Mouse (Mus musculus) forebrain, postnatal 0 days (tissue): ENCODE results near the gene Akap7. TPM values are rescaled to one million over a fixed set of nuclear protein-coding genes. Genes with fewer than 3 reads are reported as not detected.

Experiments used
- ATAC-seq: fragments of 200-750 bp; cut with Nextera tagmentation; 2 replicates; pipeline ENCODE4 v1.8.0; 2017; ENCODE audit warnings: mild to moderate bottlenecking, moderate library complexity
- DNase-seq: peaks from one replicate; pipeline ENCODE4 v3.0.0-alpha.2; 2015
- H3K27ac ChIP-seq: fragments of 300-500 bp; sonication (generic); 2 replicates; pipeline ENCODE4 v1.5.1; 2014; ENCODE audit warnings: low read depth, mild to moderate bottlenecking, antibody characterized with exemption, low read length, moderate library complexity, mixed read lengths
- H3K27me3 ChIP-seq: fragments of 300-500 bp; sonication (generic); 2 replicates; pipeline ENCODE4 v1.6.1; 2014; ENCODE audit warnings: mild to moderate bottlenecking, low read length, mixed read lengths; ENCODE audit not compliant: insufficient read depth
- H3K36me3 ChIP-seq: fragments of 300-500 bp; sonication (generic); 2 replicates; pipeline ENCODE4 v1.6.1; 2014; ENCODE audit warnings: mild to moderate bottlenecking, moderate library complexity; ENCODE audit not compliant: insufficient read depth
- H3K4me1 ChIP-seq: fragments of 300-500 bp; sonication (generic); 2 replicates; pipeline ENCODE4 v1.6.1; 2014; ENCODE audit warnings: antibody characterized with exemption; ENCODE audit not compliant: insufficient read depth
- H3K4me2 ChIP-seq: fragments of 300-500 bp; sonication (generic); 2 replicates; pipeline ENCODE4 v1.6.1; 2014; ENCODE audit warnings: low read depth, mild to moderate bottlenecking, moderate library complexity
- H3K4me3 ChIP-seq: fragments of 300-500 bp; sonication (generic); 2 replicates; pipeline ENCODE4 v1.5.1; 2014; ENCODE audit warnings: low read depth, low read length, mixed read lengths
- H3K9ac ChIP-seq: fragments of 300-500 bp; sonication (generic); 2 replicates; pipeline ENCODE4 v1.6.1; 2014; ENCODE audit warnings: mild to moderate bottlenecking
- H3K9me3 ChIP-seq: fragments of 300-500 bp; sonication (generic); 2 replicates; pipeline ENCODE4 v1.6.1; 2016; ENCODE audit warnings: low read length
- CTCF ChIP-seq: sonication (generic); IDR thresholded peaks from 2 replicates; pipeline ENCODE4 v1.5.1; 2016; ENCODE audit warnings: antibody characterized with exemption, control low read depth, low read depth
- WGBS: fragments of 180-500 bp; shearing (Covaris S2); extraction: QIAGEN DNeasy Blood & Tissue Kit; methylation state at CpG from one replicate; pipeline ENCODE4 v1.1.7; 2014; 5-methylcytosine and 5-hydroxymethylcytosine counted together
- polyA plus RNA-seq: library from polyadenylated mRNA; unstranded; fragments of >200 nt; fragmentation: Nextera tagmentation; extraction: Ambion mirVana; gene quantifications from 2 replicates; pipeline ENCODE4 v1.2.1, GENCODE M21; 2015
- total RNA-seq: library from RNA; depleted of rRNA; stranded (reverse); fragments of >200 nt; gene quantifications from 2 replicates; pipeline ENCODE4 v1.2.3, GENCODE M21; 2014

Gene Akap7
- total and polyA plus RNA-seq, 2 experiments from 2014 or later, result 64.2 to 106 TPM

DNA sequence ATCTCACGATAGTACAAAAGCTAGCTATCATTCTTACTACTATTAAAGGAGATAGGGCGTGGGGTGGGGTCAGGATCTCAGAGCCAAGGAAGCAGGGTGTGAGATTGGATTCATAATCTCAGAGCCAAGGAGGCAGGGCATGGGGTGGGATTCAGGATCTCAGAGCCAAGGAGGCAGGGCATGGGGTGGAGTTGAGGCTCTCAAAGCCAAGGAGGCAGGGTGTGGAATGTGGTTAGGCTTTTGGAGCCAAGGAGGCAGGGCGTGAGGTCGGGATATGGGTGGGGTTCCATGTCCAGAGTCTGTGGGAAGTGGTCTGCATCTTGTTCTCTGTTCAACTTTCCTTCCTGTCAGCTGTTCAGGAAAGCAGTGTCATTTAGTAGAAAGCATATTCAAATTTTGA, 16.6 kb downstream of the Akap7 start:
- no peak for ATAC-seq
- 87% methylated on average over 4 of the region's 4 CpGs for WGBS
- TF ChIP-seq CTCF, result no peak

DNA sequence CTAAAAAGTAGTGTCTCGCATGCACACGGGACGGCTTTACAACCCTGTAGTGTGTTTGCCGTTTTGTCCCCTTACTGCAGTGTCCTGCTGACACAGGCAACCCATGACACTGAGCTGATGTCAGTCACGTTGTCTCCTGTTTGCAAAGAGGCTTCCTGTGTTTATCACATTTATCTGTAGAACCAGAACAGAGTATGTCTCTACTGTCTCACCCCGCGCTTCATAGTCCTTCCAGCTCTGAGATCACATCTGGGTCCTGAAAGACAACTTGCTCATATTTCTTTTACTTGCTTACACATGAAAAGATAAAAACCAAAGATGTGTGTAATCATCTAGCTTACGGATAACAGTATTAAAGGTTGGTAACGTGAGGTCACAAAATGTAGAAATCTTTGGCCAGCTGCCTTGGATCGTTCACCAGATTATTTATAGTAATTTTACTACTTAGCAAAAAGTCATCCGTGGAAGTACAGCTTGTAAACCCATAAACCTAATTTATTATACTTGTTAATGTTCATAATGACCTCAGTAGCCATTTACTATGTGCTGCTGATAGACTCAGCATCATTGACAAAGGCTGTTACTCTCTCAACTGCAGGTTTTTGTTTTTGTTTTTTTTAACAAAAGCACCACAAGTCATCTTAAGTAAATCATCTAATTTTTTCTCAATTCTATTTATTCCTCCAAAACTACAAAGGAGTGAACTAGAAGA, 22.4 kb downstream of the Akap7 start:
- H3K4me3 ChIP-seq, result no peak overlapping the region
- H3K4me2 ChIP-seq, result no peak overlapping the region
- ATAC-seq, result no peak
- no peak for TF ChIP-seq CTCF
- H3K9ac ChIP-seq, result no peak overlapping the region
- no peak overlapping the region for H3K27ac ChIP-seq
- H3K27me3 ChIP-seq, result no peaks in the 10 kb centered on the region
- no peak for DNase-seq
- no peaks in the 10 kb centered on the region for H3K36me3 ChIP-seq
- WGBS, result 82% methylated on average over 11 of the region's 11 CpGs
- no peaks in the 10 kb centered on the region for H3K9me3 ChIP-seq
- no peaks in the 10 kb centered on the region for H3K4me1 ChIP-seq

More for the DNA sequence above, 16.6 kb downstream of the Akap7 start:
- H3K9ac ChIP-seq, result no peak overlapping the region
- H3K9me3 ChIP-seq, result no peaks in the 10 kb centered on the region
- H3K4me3 ChIP-seq, result no peak overlapping the region
- H3K4me1 ChIP-seq, result no peaks in the 10 kb centered on the region
- no peak overlapping the region for H3K4me2 ChIP-seq
- H3K27me3 ChIP-seq, result no peaks in the 10 kb centered on the region
- no peaks in the 10 kb centered on the region for H3K36me3 ChIP-seq
- H3K27ac ChIP-seq, result no peak overlapping the region
- no peak for DNase-seq

DNA sequence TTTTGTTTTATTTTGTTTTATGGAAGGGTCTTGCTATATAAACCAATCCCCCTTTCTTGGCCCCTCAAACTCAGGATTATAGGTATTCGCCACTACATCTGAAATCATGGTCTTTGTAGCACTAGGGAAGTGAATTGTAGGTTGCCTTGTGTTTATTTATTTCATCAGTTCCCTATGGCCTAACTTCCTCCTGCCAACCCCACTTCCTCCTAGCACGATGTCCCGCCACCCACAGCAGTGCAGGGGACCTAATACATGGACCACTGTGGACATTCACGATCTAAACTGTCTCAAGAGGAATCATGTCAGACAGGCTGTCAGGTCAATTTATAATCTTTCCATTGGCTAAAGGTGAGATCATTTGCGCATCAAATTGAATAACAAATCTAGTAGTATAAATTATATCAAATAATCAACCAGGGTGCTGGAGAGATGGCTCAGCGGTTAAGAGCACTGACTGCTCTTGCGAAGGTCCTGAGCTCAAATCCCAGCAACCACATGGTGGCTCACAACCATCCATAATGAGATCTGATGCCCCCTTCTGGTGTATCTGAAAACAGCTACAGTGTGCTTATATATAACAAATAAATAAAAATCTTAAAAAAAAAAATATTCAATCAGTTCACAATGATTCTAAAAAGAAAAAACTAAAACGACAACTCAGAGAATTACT, 23.1 kb downstream of the Akap7 start:
- Histone ChIP-seq H3K9me3 (no peaks in the 10 kb centered on the region), H3K4me2 (no peak overlapping the region), H3K4me3 (no peak overlapping the region), H3K36me3 (no peaks in the 10 kb centered on the region), H3K27ac (no peak overlapping the region), H3K27me3 (no peaks in the 10 kb centered on the region), H3K4me1 (no peaks in the 10 kb centered on the region), H3K9ac (no peak overlapping the region)
- WGBS, result 93% methylated on average over 8 of the region's 8 CpGs
- DNase-seq (no peak), ATAC-seq (no peak)
- no peak for TF ChIP-seq CTCF

DNA sequence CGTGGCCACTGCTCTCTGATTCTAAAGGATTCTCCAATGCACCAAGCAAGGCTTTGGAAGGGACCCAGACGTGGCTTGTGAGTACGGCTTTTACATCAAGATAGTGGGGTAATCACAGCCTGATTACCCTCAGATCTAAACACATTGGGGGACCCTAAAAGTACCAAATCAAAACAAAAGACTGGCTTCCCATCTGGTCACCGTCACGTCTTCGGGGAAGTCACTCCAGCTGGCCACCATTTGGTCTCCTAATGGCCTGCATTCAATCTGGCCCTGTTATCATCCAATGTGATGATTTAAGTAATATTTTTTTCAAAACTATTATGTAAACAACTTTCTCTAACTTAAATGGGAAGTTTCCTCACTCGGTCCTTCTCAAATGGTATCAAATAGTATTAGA, 24.3 kb downstream of the Akap7 start:
- TF ChIP-seq CTCF, result no peak
- H3K9me3 ChIP-seq, result no peaks in the 10 kb centered on the region
- no peaks in the 10 kb centered on the region for H3K36me3 ChIP-seq
- DNase-seq (no peak), ATAC-seq (no peak)
- H3K4me3 ChIP-seq, result no peak overlapping the region
- H3K4me2 ChIP-seq, result no peak overlapping the region
- H3K27me3 ChIP-seq, result no peaks in the 10 kb centered on the region
- H3K27ac ChIP-seq, result no peak overlapping the region
- H3K4me1 ChIP-seq, result no peaks in the 10 kb centered on the region
- H3K9ac ChIP-seq, result no peak overlapping the region
- 68% methylated on average over 7 of the region's 7 CpGs for WGBS

GRCm38 (mm10) chr10:25280141-25280540, 27.5 kb downstream of the Akap7 start:
- DNase-seq (no peak), ATAC-seq (no peak)
- 41% methylated on average over 5 of the region's 5 CpGs for WGBS
- H3K27me3 ChIP-seq, result no peaks in the 10 kb centered on the region
- no peak overlapping the region for H3K27ac ChIP-seq
- no peaks in the 10 kb centered on the region for H3K9me3 ChIP-seq
- H3K4me2 ChIP-seq, result no peak overlapping the region
- no peaks in the 10 kb centered on the region for H3K36me3 ChIP-seq
- TF ChIP-seq CTCF, result no peak
- no peak overlapping the region for H3K9ac ChIP-seq
- no peak overlapping the region for H3K4me3 ChIP-seq
- H3K4me1 ChIP-seq, result no peaks in the 10 kb centered on the region

DNA sequence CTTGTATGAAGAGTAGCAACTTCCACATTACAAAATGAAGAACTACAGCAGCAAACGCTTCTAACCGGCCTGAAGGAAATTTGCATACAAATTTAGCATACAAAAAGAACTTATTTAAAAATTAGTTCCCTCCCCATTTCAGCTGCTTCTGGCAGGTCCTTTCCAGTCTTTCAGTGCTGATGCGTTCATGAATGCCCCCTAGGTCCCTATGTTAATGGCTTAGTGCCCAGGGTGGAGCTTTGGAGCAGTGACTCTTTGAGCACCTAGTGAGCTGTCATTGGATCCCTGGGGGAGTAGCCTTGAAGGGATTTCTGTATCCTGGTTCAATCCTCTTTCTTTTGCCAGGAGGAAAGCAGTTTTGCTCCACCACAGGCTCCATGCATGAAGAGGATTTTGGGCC, 28.3 kb downstream of the Akap7 start:
- ATAC-seq (no peak), DNase-seq (no peak)
- Histone ChIP-seq H3K27me3 (no peaks in the 10 kb centered on the region), H3K27ac (no peak overlapping the region), H3K9me3 (no peaks in the 10 kb centered on the region), H3K36me3 (no peaks in the 10 kb centered on the region), H3K4me3 (no peak overlapping the region), H3K9ac (no peak overlapping the region), H3K4me1 (no peaks in the 10 kb centered on the region), H3K4me2 (no peak overlapping the region)
- WGBS, result 22% methylated on average over 3 of the region's 3 CpGs
- TF ChIP-seq CTCF, result no peak

- Histone ChIP-seq H3K36me3 (no peaks in the 10 kb centered on the region), H3K9me3 (no peaks in the 10 kb centered on the region), H3K27me3 (no peaks in the 10 kb centered on the region), H3K4me3 (no peak overlapping the region), H3K4me2 (no peak overlapping the region), H3K4me1 (no peaks in the 10 kb centered on the region), H3K9ac (no peak overlapping the region), H3K27ac (no peak overlapping the region)
- ATAC-seq (no peak), DNase-seq (no peak)
- 73% methylated on average over 7 of the region's 7 CpGs for WGBS
- TF ChIP-seq CTCF, result no peak
Observed at GRCm38 (mm10) chr10:25275492-25275891, 32.2 kb downstream of the Akap7 start.
